Mouse (Mus musculus) erythroblast, embryonic 14.5 days (primary cell): ENCODE data around the gene Bicra. TPM values are rescaled to one million over a fixed set of nuclear protein-coding genes. Genes with fewer than 3 reads are reported as not detected.

Experiments
- H3K27me3 ChIP-seq: 2 replicates; pipeline ENCODE4 v1.6.1; 2012; ENCODE audit warnings: inconsistent platforms; ENCODE audit not compliant: control insufficient read depth
- H3K36me3 ChIP-seq: 2 replicates; pipeline ENCODE4 v1.6.1; 2012; ENCODE audit warnings: mild to moderate bottlenecking, inconsistent platforms; ENCODE audit not compliant: control insufficient read depth
- H3K4me1 ChIP-seq: 2 replicates; pipeline ENCODE4 v1.6.1; 2012; ENCODE audit warnings: inconsistent platforms; ENCODE audit not compliant: control insufficient read depth
- H3K4me3 ChIP-seq: replicated peaks from 2 replicates; pipeline ENCODE3; 2012; ENCODE audit warnings: moderate library complexity, mild to moderate bottlenecking, inconsistent platforms
- H3K9me3 ChIP-seq: 2 replicates; pipeline ENCODE4 v1.6.1; 2012; ENCODE audit warnings: low read length, inconsistent platforms, mixed read lengths; ENCODE audit not compliant: control insufficient read depth
- GATA1 ChIP-seq: IDR thresholded peaks from 2 replicates; pipeline ENCODE4 v1.6.1; 2012; ENCODE audit warnings: low read length, inconsistent platforms, mixed read lengths
- TAL1 ChIP-seq: IDR thresholded peaks from 3 replicates; pipeline ENCODE4 v1.6.1; 2012; ENCODE audit warnings: low read length, inconsistent platforms, mixed read lengths
- polyA plus RNA-seq: library from polyadenylated mRNA; stranded (reverse); fragments of >175 nt; gene quantifications from 2 replicates; pipeline ENCODE4 v1.2.3, GENCODE M21; 2012

Bicra gene
- polyA plus RNA-seq, 1 experiment, result 2.1 TPM

DNA sequence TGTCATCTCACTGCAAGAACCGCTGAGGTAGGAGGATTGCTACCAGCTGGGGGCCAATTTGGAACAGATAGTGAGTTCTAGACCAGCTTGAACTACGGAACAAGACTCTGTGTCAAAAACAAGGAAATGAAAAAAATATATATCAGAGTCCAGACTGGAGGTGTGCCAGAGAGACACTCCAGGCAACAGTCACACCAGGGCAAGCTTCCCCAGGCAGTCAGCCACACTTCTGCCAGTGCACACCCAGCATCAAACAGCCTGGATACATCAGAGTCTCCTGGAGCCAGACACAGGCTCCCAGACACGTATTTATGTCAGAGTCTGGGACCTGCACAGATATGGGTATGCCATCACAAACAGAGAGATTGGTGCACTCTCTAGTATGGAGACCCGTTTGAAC lies 86.5 kb downstream of the Bicra start:
- no peak overlapping the region for H3K4me3 ChIP-seq
- H3K27me3 ChIP-seq, result no peaks in the 10 kb centered on the region; the same call in 1 of the 2 replicates
- H3K9me3 ChIP-seq, result peaks cover 4% of the 10 kb centered on the region
- peaks cover 16% of the 10 kb centered on the region for H3K4me1 ChIP-seq
- TF ChIP-seq TAL1, result no peak
- no peak for TF ChIP-seq GATA1
- no peaks in the 10 kb centered on the region for H3K36me3 ChIP-seq

DNA sequence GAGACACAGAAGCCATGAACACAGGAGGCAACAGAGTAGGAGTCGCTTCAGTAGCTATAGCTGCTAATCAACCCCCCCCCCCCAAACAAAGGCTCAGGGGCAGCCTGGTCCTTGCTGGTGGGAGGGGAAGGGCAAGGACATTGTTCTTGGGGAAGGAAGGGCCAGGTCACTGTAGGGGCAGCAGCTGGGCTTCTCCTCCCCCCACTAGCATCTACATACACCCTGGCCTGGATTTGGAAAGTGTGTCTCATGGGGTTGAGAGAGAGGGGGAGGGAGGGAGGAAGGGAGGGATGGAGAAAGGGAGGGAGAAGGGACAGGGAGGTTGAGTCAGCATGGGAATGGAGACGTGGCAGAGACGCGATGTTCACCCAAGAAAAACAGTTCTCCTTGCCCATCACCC lies 87.0 kb downstream of the Bicra start:
- no peaks in the 10 kb centered on the region; the same call in 1 of the 2 replicates for H3K27me3 ChIP-seq
- peaks cover 21% of the 10 kb centered on the region for H3K4me1 ChIP-seq
- no peaks in the 10 kb centered on the region for H3K36me3 ChIP-seq
- TF ChIP-seq GATA1 (no peak), TAL1 (no peak)
- no peak overlapping the region for H3K4me3 ChIP-seq
- H3K9me3 ChIP-seq, result peaks cover 4% of the 10 kb centered on the region

DNA sequence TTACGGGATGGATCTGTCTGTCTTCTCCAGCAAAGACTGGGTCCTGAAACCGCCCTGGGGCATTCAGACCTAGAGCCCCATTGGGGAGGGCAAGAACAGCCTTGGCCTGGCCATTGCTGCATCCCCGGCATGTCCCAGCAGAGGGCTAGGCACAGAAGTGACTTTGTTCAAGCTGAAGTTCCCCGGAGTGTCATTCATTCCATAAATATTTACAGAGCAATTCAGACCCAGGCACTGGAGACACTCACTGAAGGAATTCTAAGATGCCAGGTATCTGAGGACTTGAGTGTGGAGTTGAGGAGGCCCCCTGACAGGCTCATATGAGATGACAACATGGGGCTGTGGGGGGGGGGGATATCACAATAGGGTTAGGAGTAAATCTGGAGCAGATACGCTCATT lies 91.6 kb downstream of the Bicra start:
- Histone ChIP-seq H3K36me3 (peaks cover 4% of the 10 kb centered on the region), H3K27me3 (no peaks in the 10 kb centered on the region; the same call in 1 of the 2 replicates), H3K4me1 (peaks cover 50% of the 10 kb centered on the region), H3K9me3 (peaks cover 8% of the 10 kb centered on the region), H3K4me3 (no peak overlapping the region)
- TF ChIP-seq TAL1, result no peak
- TF ChIP-seq GATA1, result no peak

DNA sequence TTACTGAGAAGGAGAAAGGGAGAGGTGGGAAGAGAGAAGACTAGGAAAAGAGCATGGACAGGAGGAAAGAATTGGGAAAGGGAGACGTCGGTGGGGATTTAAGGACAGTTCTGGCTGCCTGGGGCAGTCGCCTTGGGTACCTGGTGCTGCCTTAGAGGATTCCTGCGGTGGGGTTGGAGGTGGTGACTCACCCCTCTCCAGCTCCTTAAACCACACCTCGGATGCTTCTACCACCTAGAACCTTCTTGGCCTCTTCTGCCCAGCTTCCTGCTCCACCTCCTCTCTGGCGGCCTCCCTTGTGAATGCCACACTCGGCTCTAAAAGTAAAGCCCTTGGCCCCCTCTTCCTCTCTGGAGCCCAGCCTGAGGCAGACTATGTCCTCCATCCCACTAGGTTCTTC lies 92.2 kb downstream of the Bicra start:
- peaks cover 8% of the 10 kb centered on the region for H3K9me3 ChIP-seq
- no peaks in the 10 kb centered on the region; the same call in 1 of the 2 replicates for H3K27me3 ChIP-seq
- H3K4me1 ChIP-seq, result peaks cover 57% of the 10 kb centered on the region
- H3K4me3 ChIP-seq, result peak overlapping the region; percentile 53
- no peak for TF ChIP-seq TAL1
- TF ChIP-seq GATA1, result no peak
- peaks cover 4% of the 10 kb centered on the region for H3K36me3 ChIP-seq

DNA sequence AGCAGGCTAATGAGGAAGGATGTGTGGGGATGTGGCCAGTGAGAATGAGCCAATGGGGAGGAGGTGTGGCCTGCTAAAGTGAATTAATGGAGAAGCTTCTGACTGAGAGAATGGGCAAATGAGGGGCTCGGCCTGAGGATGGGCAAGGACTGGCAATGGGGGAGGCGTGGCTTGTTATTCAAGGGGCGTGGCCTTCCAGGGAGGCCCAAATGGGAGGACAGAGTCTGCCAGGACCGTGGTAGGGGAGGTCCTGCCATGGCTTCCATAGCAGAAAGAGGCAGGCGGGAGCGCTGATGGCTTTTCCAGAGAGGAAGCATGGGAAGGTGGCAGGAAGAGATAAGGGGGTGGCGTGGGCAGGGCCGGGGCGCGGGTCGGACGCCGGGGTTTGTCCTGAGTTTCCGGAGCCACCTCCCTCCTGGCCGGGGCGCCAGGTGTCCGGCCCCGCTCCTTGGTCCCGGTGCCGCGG lies 92.7 kb downstream of the Bicra start:
- no peaks in the 10 kb centered on the region; the same call in 1 of the 2 replicates for H3K27me3 ChIP-seq
- H3K36me3 ChIP-seq, result peaks cover 4% of the 10 kb centered on the region
- H3K4me3 ChIP-seq, result peak overlapping the region; percentile 53
- TF ChIP-seq TAL1, result no peak
- TF ChIP-seq GATA1, result no peak
- H3K9me3 ChIP-seq, result peaks cover 8% of the 10 kb centered on the region
- peaks cover 62% of the 10 kb centered on the region for H3K4me1 ChIP-seq

DNA sequence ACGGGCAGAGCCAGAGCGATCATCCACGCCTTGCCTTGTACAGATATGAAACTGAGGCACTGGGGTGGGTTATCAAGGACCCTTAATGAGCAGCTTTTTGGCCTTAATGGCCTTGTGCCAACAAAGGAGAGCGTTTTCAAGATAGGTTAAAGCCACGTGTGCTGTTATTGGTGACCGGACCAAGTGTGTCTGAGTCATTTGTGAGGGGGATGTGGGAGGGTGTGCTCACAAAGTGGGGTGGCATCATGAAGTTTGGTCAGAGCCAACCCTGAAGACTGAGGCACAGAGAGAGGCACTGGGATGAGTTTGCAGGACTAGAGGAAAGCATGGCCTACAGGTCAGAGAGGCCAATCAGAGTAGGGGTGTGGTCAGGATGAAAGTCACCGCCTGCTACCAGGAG lies 93.3 kb downstream of the Bicra start:
- peak overlapping the region; percentile 53 for H3K4me3 ChIP-seq
- H3K36me3 ChIP-seq, result peaks cover 4% of the 10 kb centered on the region
- peaks cover 67% of the 10 kb centered on the region for H3K4me1 ChIP-seq
- H3K27me3 ChIP-seq, result no peaks in the 10 kb centered on the region; the same call in 1 of the 2 replicates
- H3K9me3 ChIP-seq, result peaks cover 8% of the 10 kb centered on the region
- no peak for TF ChIP-seq TAL1
- no peak for TF ChIP-seq GATA1

DNA sequence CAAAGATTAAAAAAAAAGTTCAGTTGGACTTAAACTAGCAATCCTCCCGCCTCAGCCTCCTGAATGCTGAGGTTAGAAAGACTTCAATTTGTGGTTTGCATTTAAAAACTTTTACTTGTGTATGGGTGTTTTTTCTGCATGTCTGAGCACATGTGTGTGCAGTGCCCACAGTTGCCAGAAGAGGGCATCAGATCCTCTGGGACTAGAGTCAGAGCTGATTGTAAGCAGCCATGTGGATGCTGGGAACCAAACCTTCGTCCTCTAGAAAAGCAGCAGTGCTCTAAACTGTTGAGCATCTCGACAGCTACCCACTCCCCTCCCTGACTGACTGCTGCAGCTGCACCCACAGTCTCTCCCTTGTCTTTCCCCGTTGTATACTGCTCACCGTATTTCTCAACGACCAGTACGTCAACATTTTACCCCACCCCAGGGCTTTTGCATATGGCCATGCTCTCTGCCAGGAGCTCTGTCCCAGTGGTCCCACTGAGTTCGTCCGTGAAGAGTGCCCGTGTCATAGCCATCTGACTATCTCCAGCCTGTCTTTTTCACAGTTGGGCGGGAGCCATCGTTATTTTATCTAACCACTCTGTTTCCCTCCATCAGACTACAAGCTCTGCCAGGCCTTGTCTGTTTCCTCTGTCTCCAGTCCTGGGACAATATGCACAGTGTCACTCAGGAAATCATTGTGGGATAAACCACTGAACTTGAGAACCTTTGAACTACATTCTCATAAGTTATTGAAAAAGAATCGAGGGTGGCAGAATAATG lies 94.2 kb downstream of the Bicra start:
- H3K4me3 ChIP-seq, result no peak overlapping the region
- peaks cover 77% of the 10 kb centered on the region for H3K4me1 ChIP-seq
- H3K36me3 ChIP-seq, result peaks cover 4% of the 10 kb centered on the region
- no peaks in the 10 kb centered on the region; the same call in 1 of the 2 replicates for H3K27me3 ChIP-seq
- peaks cover 8% of the 10 kb centered on the region for H3K9me3 ChIP-seq
- TF ChIP-seq TAL1 (no peak), GATA1 (no peak)

DNA sequence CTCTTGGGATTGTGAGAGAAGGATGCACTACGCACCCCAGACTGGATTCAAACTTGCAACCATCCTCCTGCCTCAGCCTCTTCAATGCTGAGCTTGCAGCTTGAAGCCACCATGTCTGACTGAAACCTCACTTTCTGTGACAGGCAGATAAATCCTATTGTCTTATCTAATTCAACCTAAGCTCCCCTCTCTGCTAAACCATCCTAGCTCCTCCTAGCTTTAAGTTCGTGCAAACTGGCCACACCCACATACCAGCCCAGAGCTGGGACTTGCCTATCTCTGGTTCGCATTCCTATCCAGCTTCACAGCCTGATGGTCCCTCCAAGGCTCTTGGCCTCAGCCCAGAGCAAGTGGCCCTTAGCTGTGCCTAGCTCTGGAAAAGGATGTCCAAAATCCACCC lies 95.3 kb downstream of the Bicra start:
- Histone ChIP-seq H3K4me3 (peak overlapping the region; percentile 14), H3K4me1 (peaks cover 88% of the 10 kb centered on the region), H3K9me3 (peaks cover 8% of the 10 kb centered on the region), H3K27me3 (no peaks in the 10 kb centered on the region; the same call in 1 of the 2 replicates), H3K36me3 (peaks cover 4% of the 10 kb centered on the region)
- TF ChIP-seq GATA1, result peak; percentile 37; the same call in 1 of the 2 replicates
- TF ChIP-seq TAL1, result peak; percentile 51; the same call in 2 of the 3 replicates

DNA sequence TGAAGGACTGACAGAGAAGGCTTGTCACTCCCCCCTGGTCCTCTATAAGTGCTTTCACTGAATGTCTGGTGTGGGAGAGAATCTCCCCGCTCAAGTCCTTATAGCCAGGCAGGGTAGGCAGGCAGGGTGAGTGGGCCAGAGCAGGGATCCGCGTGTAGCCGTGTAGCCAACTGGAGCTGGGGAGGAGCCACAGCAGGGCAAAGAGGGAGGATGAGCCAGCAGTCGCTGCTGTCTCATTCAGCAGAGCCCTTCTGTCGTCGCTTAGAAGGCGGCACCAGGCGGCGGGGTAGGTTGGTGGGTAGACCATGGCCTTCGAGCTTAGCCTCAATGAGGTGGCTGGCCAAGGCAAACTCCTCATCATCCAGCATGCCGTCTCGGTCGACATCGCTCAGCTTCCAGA lies 97.7 kb downstream of the Bicra start:
- TF ChIP-seq GATA1 (no peak), TAL1 (no peak)
- Histone ChIP-seq H3K36me3 (peaks cover 6% of the 10 kb centered on the region), H3K4me1 (peaks cover 93% of the 10 kb centered on the region), H3K4me3 (no peak overlapping the region), H3K9me3 (peaks cover 4% of the 10 kb centered on the region), H3K27me3 (no peaks in the 10 kb centered on the region)
